Mouse (Mus musculus): ENCODE results near the gene Npas3. TPM values are rescaled to one million over a fixed set of nuclear protein-coding genes. Genes with fewer than 3 reads are reported as not detected.

The Npas3 gene
- total RNA-seq, 2 experiments from 2014 or later = 18.0 to 21.1 TPM

DNA sequence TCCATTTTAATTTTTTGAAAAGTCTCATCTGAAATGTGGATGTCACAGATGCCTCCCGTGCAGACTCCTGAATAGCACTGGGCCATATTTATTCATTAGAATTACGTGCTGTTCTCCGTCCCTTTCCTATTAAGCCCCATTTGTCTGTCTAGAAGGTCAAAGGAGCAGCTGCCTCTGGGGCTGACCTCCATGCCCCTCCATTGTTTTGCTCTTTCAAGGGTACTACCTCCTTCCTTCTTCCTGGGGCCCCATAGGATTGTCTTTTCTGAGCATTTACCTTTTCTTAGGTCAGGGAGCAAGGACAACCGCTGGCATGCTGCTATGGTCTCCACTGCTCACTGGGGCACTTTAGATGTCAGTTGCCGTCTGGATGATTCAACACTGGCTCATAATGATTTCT, 288.3 kb downstream of the Npas3 start:
- intact Hi-C loops (cut with DNase I) = no loop called here
- Histone ChIP-seq H3K4me3 (no peak overlapping the region), H3K27ac (no peak overlapping the region)
- DNase-seq (ENCODE audit: extremely low spot score in 1 of 2, low spot score in 2 of 2) = no peak
- no peak for TF ChIP-seq CTCF (IDR thresholded peaks at IDR 0.05)

GRCm38 (mm10) chr12:53556359-53556758, 307.9 kb downstream of the Npas3 start:
- DNase-seq (ENCODE audit: extremely low spot score in 1 of 2, low spot score in 2 of 2) = no peak
- intact Hi-C loops (cut with DNase I) = no loop called here
- TF ChIP-seq CTCF (IDR thresholded peaks at IDR 0.05) = no peak
- Histone ChIP-seq H3K4me3 (no peak overlapping the region), H3K27ac (no peak overlapping the region)

GRCm38 (mm10) chr12:53558259-53558658, 309.8 kb downstream of the Npas3 start:
- no peak for DNase-seq (ENCODE audit: extremely low spot score in 1 of 2, low spot score in 2 of 2)
- Histone ChIP-seq H3K4me3 (no peak overlapping the region), H3K27ac (no peak overlapping the region)
- intact Hi-C loops (cut with DNase I) = no loop called here
- TF ChIP-seq CTCF (IDR thresholded peaks at IDR 0.05) = no peak

GRCm38 (mm10) chr12:53566712-53567387, 318.4 kb downstream of the Npas3 start:
- Histone ChIP-seq H3K4me3 (no peak overlapping the region), H3K27ac (no peak overlapping the region)
- intact Hi-C loops (cut with DNase I) = no loop called here
- no peak for TF ChIP-seq CTCF (IDR thresholded peaks at IDR 0.05)
- no peak for DNase-seq (ENCODE audit: extremely low spot score in 1 of 2, low spot score in 2 of 2)

GRCm38 (mm10) chr12:53581181-53581580, 332.7 kb downstream of the Npas3 start:
- no peak for TF ChIP-seq CTCF (IDR thresholded peaks at IDR 0.05)
- intact Hi-C loops (cut with DNase I) = no loop called here
- DNase-seq (ENCODE audit: extremely low spot score in 1 of 2, low spot score in 2 of 2) = no peak
- H3K4me3 ChIP-seq = no peak overlapping the region
- no peak overlapping the region for H3K27ac ChIP-seq

DNA sequence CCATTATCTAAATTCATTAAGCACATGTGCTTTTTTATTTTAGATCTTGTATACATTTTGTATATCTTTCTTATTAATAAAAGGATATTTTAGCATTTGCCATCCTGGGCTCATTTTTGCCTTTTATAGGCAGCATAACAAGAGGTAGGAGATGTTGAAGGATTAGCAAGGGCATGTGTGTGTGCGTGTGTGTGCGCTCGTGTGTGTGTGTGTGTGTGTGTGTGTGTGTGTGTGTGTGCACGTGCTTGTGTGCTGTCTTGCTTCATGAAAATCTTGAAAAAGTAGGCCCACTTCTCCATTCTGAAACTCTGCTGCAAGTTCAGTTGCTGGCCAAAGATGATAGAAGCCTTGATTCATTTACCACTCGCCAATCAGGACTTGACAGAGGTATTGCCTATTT, 338.8 kb downstream of the Npas3 start:
- H3K27ac ChIP-seq = no peak overlapping the region
- no peak for DNase-seq (ENCODE audit: extremely low spot score in 1 of 2, low spot score in 2 of 2)
- H3K4me3 ChIP-seq = no peak overlapping the region
- no peak for TF ChIP-seq CTCF (IDR thresholded peaks at IDR 0.05)
- intact Hi-C loops (cut with DNase I) = no loop called here

DNA sequence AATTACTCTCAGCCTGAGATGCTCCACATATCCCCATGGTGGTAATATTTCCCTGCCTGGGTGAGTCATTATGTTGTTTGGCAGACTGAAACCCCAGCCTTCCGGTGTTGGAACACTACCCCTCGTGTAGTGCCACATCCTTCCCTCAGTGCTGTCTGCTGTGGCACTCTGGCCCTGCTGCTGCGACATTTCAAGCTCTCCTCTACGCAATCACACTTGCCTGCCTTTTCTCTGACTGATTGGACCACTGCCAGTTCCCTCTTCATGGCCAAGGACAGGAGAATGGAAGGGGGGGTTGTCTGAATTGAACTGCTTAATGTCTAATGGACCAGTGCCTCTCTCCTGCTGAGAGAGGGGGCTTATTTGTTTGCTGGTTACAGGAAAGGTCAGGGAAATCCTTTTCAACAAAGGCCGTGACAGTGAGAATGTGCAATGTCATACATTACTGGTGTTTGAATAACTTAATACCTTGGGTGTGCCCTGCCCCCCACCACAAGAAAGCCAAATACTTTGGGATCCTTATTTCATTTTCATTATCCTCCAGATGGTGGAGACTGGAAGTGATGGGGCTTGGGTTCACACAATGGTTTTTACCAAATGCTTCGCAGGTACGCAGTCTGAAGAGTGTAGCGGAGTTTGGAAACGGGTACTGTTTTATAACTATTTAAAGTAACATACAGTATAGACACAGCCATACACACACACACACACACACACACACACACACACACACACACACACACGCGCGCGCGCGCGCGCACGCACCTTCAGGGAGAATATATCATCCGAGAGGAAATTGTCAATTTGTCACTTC, 339.4 kb downstream of the Npas3 start:
- TF ChIP-seq CTCF (IDR thresholded peaks at IDR 0.05) = no peak
- DNase-seq (ENCODE audit: extremely low spot score in 1 of 2, low spot score in 2 of 2) = peak; percentile 14 to 31
- intact Hi-C loops (cut with DNase I) = no loop called here
- H3K27ac ChIP-seq = no peak overlapping the region
- H3K4me3 ChIP-seq = no peak overlapping the region

DNA sequence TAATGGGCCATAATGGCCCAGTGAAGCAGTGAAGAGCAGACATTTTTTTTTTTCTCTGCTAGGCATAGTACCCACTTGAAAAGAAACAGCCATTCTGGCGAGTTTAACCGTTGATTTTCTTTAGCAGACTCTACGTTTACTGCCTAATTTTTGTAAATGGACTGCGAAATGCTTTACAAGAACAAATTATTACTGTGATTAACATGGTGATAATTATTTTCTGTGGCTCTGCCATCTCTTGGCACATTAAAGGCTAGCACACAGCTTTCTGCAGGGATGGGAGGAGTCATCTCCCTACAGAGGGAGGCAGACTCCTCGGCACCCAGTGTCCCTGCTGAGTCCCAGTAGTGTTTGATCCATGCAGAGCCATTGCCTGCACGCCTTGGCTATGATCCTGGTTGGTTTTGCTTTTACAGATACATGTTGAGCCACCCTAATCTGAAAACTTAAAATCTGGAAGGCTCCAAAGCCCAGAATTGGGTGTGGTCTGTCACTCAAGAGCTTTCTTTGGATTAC, 341.0 kb downstream of the Npas3 start:
- TF ChIP-seq CTCF (IDR thresholded peaks at IDR 0.05) = no peak
- intact Hi-C loops (cut with DNase I) = no loop called here
- Histone ChIP-seq H3K4me3 (no peak overlapping the region), H3K27ac (no peak overlapping the region)
- DNase-seq (ENCODE audit: extremely low spot score in 1 of 2, low spot score in 2 of 2) = no peak

DNA sequence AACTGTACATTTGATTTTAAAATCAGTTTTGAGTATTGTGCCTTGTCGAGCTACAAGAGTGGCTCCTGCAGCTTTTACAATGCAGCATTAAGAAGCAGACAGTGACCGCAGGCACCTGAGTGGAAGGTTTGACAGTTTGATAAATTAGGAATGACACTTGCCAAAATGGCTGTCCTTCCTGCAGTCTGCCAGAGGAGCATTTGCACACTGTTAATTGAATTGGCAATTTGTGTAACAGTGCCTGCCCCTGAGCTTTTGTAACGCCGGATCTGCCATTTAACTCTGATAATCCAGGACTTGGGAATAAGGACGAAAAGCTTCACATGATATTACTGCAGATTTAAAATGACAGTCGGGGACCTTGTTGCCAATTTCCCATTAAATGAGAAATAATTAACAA, 357.2 kb downstream of the Npas3 start:
- DNase-seq (ENCODE audit: extremely low spot score in 1 of 2, low spot score in 2 of 2) = no peak
- Histone ChIP-seq H3K27ac (no peak overlapping the region), H3K4me3 (no peak overlapping the region)
- no peak for TF ChIP-seq CTCF (IDR thresholded peaks at IDR 0.05)
- intact Hi-C loops (cut with DNase I) = no loop called here

DNA sequence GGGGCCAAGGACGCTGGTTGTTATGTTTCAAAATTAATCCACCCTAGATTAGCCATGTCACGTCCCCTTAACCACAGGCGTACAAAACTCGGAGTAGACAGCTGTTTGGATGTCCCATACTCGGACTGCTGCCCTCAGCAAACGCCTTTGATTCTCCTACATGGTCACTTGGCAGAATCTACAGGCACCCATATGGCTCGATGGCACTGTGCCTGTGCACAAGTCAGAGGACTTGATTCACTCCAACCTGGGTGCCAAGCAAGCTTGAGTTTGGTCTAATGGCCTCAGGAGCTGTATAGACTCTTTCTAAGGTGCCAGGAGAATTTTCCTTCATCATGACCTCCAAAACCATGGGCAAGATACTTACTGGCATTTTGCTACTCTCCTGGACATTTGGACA, 363.6 kb downstream of the Npas3 start:
- H3K27ac ChIP-seq = no peak overlapping the region
- H3K4me3 ChIP-seq = no peak overlapping the region
- no peak for TF ChIP-seq CTCF (IDR thresholded peaks at IDR 0.05)
- intact Hi-C loops (cut with DNase I) = no loop called here
- no peak for DNase-seq (ENCODE audit: extremely low spot score in 1 of 2, low spot score in 2 of 2)

GRCm38 (mm10) chr12:53621271-53621670, 372.8 kb downstream of the Npas3 start:
- intact Hi-C loops (cut with DNase I) = no loop called here
- H3K27ac ChIP-seq = no peak overlapping the region

GRCm38 (mm10) chr12:53623793-53624192, 375.3 kb downstream of the Npas3 start:
- intact Hi-C loops (cut with DNase I) = no loop called here
- DNase-seq (ENCODE audit: extremely low spot score in 1 of 2, low spot score in 2 of 2) = no peak
- Histone ChIP-seq H3K4me3 (no peak overlapping the region), H3K27ac (no peak overlapping the region)
- TF ChIP-seq CTCF (IDR thresholded peaks at IDR 0.05) = no peak

More at GRCm38 (mm10) chr12:53621271-53621670, 372.8 kb downstream of the Npas3 start:
- no peak for TF ChIP-seq CTCF (IDR thresholded peaks at IDR 0.05)
- H3K4me3 ChIP-seq = no peak overlapping the region
- no peak for DNase-seq (ENCODE audit: extremely low spot score in 1 of 2, low spot score in 2 of 2)

Data from left cerebral cortex, adult 2 months (tissue).